Mouse (Mus musculus): Measurements from ENCODE around the gene Dpf3. TPM values are rescaled to one million over a fixed set of nuclear protein-coding genes. Genes with fewer than 3 reads are reported as not detected.

The Dpf3 gene
- total RNA-seq, 2 experiments from 2014 or later = 26.1 to 28.1 TPM

DNA sequence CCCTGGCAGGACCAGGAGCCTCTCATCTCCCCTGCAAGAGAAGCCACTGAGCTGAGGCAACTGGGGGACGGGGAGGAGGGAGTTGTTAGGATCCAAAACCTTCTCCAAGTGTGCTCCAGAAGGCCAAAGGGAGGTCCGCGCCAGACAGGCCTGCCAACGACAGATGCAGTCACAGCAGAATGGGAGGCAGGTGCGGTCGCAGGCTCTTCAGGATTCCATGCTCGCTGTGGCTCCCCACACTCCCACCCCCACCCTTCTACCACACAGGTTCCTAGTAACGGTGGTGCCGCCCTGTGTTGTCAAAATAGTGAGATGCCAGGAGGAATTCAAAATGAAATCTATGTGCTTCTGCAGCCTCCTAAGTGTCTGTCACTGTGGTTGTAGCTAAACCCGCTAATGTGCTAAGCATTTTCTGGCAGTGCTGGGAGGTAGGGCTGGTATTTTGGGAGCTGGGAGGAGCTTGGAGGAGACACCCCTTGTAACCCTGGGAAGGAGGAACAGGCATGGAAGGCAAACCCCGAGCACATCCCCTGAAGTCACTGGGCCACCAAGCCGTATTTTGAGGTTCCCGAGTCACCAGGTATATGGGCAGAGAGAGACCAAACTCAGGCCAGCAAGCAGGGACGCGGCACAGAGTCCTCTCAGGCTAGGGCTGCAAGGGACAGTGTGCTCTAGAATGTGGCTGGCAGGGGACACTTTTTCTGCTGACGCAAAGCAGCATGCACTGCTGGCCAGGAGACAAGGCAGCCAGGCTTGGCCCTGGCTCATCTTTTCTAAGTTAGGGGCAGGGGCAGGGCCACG is 75.6 kb downstream of the Dpf3 start:
- peak; percentile 44 to 67 for DNase-seq

GRCm38 (mm10) chr12:83411032-83411431 is 76.5 kb downstream of the Dpf3 start:
- DNase-seq = no peak

DNA sequence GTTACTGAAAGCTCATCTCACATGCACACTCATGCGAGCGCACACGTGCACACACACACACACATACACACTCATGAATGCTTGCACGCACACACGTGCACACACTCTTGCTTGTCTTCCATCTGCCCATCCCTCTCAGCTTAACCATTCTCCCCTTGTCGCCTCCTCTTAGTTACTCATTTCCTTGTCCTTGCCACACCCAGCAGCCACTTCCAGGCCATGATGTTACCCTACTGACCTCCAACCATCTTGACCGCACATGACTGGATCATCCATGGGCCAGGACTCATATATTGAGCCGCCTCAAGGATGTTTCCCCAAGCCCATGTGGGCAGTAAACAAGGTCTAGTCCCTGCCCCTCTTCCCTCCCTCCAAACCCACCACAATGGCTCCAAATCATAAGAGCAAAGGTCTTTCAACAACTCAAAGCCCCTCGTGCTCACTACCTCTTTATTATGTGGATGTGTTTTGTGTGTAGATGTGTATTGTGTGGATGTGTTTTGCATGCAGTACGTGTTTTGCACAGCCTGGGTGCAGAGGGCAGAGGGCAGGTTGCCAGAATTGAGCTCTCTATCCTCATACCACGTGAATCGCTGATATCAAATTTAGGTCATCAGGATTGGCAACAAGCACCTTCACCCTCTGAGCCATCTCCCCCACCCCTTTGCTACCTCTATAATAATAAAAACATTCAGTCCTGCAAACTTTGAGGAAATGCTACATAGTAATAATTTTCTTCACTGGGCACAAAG is 82.0 kb downstream of the Dpf3 start:
- DNase-seq = no peak

DNA sequence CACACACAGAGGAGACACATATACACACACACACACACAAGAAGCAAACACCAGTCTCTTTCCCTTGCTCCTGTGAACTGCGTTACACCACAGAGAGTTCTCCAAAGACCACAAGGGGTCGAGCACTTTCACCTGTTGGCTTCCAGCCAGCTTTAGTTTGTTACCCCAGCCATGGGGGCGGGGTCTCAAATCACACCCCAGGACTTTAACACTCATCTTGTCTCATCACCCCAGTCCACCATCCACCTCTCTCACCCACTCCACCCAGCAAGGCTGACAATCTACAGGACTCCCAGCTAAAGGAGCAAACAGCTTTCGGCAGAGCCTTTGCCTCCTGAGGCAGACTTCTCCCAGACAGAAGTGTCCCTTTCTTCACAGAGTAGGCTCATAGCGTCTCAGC is 85.2 kb downstream of the Dpf3 start:
- DNase-seq = no peak

GRCm38 (mm10) chr12:83392011-83392410 is 95.5 kb downstream of the Dpf3 start:
- no peak for DNase-seq

DNA sequence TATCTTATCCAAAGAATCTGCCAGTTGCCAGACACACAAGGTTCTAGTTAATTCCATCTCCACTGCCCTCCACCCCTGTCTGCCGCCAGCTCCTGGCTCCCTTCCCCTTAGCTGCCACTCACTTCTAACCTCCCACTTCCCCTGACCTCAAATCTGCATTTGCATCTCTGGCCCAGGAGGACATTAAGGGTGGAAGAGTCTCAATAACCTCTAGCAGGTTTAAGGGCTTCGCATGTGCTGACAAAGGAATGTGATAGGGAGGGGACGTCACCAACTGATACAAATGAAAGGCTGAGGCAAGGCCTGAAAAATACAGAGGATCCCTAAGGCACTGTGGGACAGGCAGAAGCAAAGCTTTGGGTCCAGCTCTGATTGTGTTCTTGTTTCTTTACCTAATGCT is 100.0 kb downstream of the Dpf3 start:
- DNase-seq = no peak

DNA sequence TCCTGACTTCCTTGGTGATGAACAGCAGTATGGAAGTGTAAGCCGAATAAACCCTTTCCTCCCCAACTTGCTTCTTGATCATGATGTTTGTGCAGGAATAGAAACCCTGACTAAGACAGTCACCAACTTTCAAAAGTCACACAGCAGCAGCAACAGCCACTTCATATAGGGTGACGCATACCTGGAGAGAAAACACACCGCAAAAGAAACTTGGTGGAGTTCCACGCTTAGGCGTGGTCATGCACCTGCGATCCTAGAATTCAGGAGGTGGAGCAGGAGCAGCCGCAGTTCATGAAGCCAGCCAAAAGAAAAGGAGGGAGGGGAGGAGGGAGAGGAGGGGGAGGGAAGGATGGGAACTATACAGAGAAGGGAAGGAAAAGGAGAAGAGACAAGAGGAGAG is 106.4 kb downstream of the Dpf3 start:
- no peak for DNase-seq

DNA sequence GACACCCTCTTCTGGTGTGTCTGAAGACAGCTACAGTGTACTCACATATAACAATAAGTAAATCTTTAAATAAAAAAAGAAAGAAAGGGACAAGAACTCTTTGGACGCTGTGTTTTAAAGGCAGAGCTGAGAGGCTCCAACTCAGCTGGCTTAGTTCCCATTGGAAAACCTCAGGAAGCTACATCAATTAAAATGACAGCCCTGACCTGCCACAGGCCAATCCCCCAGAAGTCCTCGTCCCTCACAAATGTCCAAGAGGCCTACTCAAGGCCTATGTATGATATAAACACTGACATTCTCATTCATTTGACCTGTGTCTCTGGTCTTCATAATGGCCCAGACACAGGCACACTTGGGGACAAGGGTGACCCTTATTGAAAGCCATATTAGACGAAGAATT is 107.5 kb downstream of the Dpf3 start:
- no peak for DNase-seq

- no peak for DNase-seq
Measured at GRCm38 (mm10) chr12:83375015-83375831, 112.3 kb downstream of the Dpf3 start.

- no peak for DNase-seq
Measured at GRCm38 (mm10) chr12:83373081-83373480, 114.4 kb downstream of the Dpf3 start.

DNA sequence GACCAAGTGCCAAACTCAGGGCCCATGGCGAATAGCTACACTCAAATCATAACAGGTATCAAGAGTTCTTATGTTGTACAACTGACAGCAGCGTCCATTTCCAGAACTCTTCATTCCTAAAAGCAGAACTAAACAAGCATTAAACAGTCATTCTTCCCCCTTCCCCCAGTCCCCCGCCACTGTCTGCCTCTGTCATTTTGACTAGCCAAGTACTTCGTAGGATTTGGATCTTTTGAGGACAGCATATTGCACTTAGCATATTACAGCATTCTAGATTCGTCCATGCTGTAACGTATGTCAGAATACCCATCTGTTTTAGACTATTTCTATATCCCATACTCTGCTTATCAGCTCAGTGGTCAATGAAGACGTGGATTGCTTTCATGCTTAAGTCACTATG is 115.2 kb downstream of the Dpf3 start:
- DNase-seq = no peak

DNA sequence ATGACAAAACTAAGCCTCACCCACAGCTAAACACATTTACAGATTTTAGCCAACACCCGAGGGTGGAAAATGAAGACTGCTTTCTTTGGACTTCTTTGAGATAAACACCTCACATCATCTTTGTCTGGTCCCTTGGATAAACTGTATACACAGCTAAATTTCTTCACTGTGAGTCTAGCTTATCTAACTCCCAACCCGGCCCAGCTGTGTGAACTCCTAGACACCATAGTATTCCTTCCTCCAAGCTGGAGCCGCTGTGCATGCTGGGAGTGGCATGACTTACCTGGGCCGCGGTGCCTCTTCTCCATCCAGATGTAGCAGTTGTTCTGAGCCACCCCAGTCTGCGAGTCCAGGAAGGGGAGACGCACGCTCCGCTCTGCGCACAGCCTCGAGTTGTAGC is 117.3 kb downstream of the Dpf3 start:
- DNase-seq = no peak

GRCm38 (mm10) chr12:83369416-83369815 is 118.1 kb downstream of the Dpf3 start:
- no peak for DNase-seq

DNA sequence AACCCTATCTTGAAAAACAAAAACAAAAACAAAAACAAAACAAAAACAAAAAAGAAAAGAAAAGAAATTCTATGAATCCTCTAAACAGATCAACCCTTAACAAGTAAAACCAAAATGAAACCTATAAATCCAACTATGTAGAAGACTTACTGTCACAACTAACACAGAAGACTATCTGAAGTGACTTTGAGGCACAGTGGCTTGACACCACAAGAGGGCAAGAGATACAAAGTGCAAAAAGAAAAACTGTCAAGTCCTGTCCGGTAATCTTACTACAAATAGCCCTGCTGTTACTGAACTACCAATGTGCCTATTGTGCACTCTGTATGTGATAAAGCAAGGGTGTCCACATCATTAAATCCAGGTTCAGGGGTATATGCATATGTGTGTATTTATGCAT is 120.0 kb downstream of the Dpf3 start:
- DNase-seq = no peak

- no peak for DNase-seq
Measured at GRCm38 (mm10) chr12:83364771-83365170, 122.7 kb downstream of the Dpf3 start.

- DNase-seq = no peak
Measured at GRCm38 (mm10) chr12:83361801-83362200, 125.7 kb downstream of the Dpf3 start.

DNA sequence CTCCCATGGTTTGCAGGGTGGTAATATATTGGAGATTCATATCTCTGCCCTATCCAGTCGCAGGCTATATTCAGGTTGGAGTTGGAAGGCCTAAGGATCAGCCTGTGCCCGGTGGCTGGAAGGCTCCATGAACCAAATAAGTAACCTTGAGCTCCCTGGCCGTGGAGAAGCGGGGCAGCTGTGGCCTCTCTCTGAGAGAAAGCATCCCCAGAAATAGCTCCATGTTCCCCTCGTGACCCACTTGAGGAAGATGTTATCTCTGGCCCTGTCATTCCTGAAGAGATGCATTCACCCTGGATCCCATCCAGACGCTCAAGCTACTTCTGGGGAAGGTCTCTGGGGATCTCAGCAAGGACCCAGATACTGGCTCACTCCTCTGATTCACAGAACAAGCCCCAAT is 134.9 kb downstream of the Dpf3 start:
- no peak for DNase-seq

DNA sequence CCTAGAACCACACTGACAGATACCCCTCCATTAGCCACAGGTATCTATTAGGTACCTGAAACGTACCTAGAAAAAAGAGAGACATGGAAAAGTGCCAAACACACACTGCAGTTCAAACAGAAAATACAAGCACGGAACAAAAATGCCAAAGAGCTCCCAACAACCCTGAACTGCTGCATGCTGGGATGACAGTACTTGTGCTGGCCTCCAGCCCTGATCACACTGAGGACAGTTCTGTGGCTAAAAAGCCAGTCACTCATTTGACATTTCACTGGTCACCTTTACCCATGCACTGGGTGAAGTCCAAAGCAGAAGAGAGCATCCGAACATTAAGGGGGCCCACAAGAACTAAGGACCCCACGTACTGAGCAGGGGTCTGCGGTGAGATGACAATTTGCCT is 137.8 kb downstream of the Dpf3 start:
- DNase-seq = no peak

GRCm38 (mm10) chr12:83348246-83348645 is 139.3 kb downstream of the Dpf3 start:
- no peak for DNase-seq

DNA sequence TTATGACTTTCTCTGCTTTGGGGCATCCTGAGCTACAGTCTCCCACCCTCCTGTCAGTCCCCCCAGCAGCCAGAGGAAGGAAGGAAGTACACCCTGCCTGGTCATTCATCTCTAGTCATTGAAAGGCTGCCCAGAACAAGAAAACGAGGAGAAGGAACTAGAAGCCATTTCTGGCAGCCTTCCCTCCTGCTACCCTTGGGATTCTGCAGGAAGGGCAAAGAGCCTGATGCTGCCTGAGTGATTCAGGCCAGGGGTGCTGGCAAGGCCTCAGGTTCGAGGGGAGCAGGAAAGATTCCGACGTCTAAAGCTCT is 144.7 kb downstream of the Dpf3 start:
- peak; percentile 46 to 53 for DNase-seq

DNA sequence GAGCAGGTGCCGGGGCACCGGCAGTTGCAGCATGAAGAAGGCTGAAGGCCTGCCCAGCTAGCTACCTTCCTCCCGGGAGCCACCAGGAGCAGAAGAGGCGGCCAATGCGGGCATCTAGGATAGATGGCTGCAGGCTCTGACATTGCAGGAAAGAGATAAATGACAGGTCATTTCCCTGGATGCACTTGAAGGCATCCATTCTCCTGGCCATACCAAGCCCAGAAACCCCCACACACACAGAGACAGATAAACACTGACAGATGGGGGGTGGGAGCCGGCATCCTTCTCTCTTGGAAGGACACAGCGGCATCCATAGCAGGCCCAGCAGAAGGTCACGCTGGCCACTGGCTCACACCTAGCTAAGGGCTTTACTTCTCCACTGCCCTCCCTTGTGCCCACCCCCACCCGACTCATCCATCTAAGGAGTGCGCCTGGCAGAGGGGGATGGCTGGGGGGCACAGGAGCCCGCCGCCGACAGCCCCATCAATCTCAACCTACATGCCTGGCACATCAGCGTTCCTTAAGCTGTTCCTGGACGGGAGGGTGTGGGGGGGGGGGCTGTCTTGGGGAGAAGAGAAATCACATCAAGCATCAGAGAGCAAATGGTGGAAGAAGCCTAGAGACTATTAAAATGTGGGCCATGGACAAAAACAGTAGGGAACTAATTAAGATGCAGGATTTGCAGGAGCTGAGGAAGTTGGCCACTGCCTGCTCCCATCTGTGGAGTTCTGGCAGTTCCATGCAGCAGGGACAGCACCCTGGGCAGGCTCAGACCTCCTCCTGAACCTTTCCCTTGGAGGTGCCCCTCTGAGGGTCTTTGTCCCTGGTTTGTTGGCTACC is 145.3 kb downstream of the Dpf3 start:
- DNase-seq = no peak

GRCm38 (mm10) chr12:83340960-83341359 is 146.6 kb downstream of the Dpf3 start:
- no peak for DNase-seq

All from layer of hippocampus, postnatal 36 days (tissue).